Mouse (Mus musculus) kidney, adult 9 months (tissue): ENCODE measurements around the gene Prkar1b.

Source experiments
- DNase-seq: peaks from one replicate; pipeline ENCODE4 v3.0.0; 2022

The Prkar1b gene

DNA sequence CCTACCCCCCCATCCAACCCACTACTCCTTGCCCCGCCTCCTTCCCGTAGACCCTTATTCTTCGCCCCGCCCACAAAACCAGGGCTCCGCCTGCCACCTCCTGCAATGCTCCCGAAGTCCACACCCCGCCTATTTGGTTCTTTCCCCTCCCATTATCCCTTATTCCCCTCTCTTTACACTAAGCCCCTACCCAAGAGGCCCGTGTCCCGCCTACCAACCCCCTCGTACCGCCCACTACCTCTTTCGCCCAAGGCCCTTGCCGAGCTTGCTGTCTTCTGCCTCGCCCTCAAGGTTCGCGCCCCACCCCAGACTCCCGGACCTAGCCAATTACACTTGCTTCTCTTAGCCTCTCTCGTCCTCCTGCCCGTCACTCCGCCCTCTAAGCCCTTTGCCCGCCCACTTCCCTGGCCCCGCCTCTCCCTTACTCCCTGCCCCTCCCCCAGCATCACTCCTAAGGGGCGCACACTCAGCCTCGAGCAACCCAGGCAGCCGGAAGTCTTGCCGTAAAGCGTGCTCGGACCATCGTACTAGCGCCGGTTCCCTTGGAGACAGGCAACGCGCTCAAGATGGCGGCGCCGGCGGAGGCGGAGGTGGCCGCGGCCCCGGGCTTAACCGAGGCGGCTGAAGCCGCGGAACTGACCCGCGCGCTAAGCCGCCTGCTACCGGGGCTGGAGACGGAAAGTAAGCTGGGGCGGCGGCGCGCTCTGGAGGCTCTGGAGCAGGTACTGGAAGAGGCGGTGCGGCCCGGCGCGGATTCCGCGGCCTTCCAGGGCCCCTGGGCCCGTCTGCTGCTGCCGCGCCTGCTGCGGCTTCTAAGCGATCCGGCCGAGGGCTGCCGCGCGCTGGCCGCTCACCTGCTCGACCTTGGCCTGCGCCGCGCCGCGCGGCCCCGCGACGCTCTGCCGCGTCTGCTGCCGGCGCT, at the start of gene Prkar1b, which contains the start of gene Dnaaf5:
Prkar1b (minus strand) TSS at position 321 of the 922 bp plus-strand sequence.
Dnaaf5 (plus strand) TSS at position 543 of the 922 bp plus-strand sequence.
- peak; percentile 99 for DNase-seq

DNA sequence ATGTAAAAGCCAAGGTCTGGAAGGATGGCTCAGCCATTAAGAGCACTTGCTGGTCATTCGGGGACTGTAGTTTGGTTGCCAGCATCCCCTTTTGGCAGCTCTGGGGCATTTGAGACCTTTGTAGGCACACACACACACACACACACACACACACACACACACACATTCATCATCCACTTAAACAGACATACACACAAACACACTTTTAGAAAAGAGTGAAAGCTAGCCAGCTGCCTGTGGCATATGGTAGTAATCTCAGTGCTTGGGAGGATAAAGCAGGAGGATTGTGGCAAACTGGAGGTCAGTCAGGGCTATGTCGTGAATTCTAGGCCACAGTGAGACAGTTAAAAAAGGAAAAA, 49.8 kb upstream of the Prkar1b start:
- DNase-seq = no peak

DNA sequence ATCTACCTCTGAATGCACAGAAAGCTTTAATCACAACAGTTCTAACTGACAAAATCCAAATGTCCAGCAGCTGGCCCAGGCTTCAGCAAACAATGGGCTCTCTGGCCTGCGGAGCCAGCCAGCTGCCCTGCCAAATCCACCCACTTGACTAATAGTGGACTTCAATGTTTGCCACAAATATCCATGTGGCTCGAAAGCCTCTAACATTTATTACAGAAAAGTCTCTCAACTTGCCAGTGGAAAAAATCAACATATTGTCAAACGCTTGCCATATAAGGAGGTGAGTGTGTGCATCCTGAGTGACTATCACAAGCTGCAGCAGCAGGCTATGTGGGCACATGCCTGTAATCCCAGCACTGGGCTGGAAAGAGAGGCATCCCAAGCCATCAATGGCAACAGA, 49.0 kb upstream of the Prkar1b start:
- no peak for DNase-seq

DNA sequence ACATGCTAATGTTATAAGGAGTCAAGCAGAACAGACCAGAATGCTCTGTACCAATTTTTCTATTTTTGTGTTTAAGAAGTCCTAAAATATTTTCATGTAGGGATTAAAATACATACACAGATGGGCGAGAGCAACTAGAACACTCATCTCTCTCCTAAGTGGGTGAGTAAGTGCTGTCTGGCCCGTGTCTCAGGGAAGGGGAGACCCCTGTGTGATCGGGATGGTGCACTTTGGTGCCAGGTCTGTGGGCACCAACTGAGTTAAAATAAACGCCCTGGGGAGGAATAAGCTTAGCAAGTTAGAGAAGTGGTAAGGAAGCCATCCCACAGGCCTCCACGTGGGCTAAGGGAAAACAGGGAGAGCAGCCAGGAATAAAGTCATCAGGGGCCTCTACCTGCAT, 41.2 kb upstream of the Prkar1b start:
- DNase-seq = no peak

DNA sequence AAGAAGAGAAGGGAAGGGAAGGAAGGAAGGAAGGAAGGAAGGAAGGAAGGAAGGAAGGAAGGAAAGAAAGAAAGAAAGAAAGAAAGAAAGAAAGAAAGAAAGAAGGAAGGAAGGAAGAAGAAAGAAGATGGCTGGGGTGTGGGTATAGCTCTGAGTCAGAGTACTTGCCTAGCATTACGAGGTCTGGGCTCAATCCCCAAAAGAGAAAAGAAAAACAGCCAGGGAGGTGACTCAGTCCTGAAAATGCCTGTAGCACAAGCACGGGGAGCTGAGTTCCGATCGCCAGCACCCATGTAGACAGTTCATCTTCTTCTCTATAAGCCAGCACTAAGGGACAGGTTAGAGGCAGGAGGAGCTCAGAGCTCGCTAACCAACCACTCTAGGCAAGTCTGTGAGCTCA, 39.9 kb upstream of the Prkar1b start:
- no peak for DNase-seq

DNA sequence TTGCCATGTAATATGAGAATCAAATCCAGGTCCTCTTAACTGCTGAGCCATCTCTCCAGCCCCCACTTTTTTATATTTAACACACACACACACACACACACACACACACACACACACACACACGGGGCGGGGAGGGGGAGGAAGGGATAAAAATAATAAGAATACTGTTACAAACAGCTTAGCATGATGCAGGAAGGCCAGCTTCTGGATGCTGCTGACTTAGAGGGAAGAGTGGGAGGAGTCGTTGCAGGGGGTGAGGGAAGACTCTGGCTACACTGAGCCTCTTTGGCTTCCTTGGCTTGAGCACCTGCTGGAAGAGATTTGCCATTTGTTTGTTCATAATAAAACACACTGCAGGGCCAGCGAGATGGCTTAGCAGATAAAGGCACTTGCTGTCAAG, 35.1 kb upstream of the Prkar1b start:
- no peak for DNase-seq

DNA sequence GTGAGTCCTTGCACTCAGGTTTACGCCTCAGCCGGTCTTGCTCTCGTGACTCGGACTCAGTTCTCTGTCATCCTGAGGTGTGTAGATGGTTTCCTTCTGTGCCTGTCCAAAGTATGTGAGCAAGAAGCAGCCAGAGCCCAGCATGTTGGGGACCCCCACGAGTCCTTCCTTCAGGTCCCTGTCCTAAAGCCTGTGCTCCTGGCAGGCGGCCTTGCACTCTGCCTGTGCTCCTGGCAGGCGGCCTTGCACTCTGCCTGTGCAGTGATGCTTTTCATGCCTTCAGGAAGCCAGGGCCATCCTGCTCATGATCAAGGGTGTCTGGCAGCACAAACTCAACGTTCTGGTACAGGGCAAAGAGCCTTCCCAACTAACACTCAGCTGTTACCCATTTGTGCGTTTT, 33.8 kb upstream of the Prkar1b start:
- no peak for DNase-seq

DNA sequence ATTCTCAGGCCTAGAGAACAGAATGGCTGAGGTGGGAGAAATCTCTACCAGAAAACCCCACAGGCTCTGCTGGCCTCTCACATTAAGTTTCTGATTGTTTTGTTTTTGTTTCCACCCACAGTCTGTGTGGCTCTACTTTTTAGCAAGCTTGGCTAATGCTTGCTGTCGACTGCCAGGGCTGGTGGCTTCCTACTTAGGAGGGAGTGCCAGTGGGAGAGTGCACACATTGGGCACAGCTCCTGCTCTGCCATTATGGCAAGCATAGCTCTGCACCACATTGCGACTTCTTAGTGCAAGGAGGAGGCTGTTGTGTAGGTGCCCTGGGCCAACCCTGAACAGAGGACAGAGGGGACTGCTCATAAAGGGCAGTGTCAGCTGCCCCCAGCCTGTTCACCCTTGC, 33.3 kb upstream of the Prkar1b start:
- DNase-seq = no peak

DNA sequence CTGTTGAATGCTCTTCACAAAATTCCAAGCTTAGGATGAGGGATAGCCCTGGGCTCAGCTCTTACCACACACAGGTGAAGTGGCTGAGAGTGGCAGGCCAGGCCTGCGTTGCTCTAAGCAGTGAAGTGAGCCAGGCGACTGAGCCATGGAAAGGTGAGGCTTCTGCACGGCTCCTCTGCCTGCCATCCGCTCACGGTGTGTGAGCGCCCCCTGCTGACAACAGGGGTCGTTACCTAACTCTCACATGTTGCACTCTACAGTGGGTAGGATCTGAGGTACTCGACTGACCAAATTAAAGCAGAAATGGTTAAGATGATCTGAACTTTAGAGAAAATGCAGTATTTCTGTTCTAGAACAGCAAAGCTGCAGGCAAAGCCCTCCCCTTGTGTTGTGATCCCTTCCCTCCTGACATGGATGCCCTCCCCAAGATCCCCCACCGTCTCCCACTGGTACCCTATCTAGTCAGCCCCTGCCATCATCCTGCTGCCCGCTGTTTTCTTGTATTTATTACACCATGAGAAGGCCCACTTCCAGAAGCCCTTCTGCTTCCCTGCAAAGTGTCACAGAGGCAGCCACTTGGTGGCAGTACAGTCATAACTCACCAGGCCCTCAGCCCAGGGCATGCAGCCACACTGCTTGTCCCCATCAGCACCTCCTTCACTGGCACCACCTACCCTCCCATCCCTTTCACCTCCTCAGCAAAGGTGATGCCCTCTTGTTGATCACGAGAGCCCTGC, 29.3 kb upstream of the Prkar1b start:
- peak; percentile 67 for DNase-seq

DNA sequence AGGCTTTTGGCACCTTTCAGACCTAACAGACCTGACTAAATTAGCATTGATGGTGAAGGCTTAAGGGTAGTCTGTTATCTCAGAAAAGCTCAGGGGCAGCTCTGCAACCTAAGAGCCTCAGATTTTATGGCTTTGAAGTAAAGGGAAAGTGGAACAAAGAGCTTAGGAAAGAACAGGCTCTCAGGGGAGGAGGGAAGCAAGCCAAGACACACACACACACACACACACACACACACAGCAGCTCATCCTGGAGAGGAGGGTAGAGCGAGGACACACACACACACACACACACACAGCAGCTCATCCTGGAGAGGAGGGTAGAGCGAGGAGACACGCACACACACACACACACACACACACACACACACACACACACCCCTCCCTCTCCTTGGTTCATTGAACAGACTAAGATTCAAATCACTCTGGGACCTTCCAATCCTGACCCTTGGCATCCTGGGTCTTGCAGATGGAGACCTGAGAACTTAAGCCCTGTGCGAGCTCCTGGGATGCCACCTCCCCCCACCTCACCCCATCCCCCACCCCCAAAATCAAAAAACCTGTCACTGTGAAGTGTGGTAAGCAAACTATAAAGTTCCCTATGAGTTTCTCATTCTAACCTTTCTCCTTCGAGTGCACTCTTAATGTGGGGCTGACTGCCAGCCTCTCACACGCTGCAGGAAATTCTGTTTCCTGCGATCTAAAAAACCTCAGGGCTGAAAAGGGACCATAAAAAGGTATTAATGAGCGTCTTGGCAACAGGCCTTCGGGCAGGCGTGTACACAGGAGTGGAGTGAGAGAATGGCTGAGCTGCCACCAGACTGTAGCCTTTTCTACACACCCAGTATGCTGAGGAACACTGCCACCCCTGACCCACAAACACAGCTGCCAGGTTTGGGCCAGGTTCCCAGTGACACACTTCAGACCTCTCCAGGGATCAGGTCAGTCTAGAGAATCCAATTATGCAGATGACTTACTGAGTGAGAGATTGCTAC, 25.1 kb upstream of the Prkar1b start:
- peak; percentile 54 for DNase-seq

DNA sequence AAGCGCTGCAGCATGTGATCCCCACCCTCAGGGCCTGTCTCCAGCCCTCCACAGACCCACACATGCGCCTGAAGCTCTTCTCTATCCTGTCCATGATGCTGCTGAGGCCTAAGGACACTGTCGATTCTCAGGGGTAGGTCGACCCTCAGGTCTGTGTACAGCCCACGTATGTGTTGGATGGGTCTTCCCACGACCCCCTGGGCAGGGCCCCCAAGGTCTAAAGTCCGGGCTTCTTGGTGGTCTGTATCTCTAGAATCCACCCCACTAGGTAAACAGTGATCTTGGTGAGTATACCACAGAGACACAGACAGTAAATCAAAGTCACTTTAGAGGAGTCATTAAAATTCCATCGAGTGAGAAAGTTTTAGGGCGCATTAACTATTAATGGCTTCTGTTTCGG, 24.3 kb upstream of the Prkar1b start:
- DNase-seq = no peak

DNA sequence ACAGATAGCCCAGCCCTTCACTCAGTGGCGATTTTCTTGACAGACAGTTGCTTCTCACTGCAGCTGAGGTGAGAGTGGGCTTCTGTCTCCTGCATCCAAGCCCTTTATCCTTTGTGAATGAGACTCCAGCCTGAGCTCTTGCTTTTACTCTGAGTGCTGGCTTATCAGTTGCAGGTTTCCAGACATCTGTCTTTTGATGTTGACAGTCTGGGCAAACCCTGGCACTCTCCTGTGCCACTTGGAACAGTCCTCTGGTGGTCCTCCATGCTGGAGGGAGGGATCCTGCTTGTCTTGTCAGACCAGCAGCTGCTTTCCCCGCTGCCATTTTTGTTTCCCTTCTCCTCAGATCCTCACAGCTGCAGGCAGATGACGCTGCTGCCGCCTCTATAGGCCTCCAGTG, 22.1 kb upstream of the Prkar1b start:
- no peak for DNase-seq

DNA sequence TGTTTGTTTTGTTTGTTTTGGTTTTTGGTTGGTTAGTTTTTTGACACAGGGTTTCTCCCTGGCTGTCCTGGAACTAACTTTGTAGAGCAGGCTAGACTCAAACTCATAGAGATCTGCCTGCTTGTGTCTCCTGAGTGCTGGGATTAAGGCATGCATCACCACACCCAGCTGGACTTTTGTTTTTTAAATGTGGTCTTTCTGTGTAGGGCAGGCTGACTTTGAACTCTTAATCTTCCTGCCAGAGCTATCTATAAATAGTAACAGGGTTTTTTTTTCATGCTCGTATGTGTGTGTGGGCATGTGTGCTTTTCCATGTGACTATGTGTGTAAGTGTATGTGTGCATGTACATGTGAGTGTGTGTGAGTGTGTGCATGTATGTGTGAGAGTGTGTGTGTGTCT, 17.7 kb upstream of the Prkar1b start:
- DNase-seq = no peak

DNA sequence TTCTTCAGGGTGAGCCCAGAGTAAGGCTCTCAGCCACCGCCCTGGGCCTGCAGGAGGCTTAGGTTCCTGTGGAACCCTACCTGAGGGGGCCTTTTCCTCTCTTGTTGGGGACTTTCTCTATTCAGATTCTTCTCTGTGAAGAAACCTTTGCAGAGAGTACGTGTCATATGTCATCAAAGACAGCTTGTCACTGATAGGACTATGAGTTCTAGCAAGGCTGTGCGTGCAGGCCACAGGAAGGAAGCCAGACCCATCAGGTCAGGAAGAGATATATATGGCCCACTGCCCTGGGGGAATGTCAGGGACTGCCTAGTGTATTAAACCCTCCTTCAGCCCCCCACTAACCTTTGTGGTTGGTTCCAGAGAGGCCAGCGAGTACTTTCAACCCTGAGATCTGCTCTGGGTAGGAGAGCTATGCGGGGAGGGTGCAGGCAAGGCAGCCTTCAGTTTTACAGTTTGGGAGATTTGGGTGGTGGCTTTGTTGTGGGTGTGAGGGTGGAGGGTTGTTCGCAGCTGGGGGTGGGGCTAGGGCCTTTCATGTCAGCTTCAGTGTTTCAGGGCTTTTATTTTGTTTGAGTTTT, 17.1 kb upstream of the Prkar1b start:
- no peak for DNase-seq

DNA sequence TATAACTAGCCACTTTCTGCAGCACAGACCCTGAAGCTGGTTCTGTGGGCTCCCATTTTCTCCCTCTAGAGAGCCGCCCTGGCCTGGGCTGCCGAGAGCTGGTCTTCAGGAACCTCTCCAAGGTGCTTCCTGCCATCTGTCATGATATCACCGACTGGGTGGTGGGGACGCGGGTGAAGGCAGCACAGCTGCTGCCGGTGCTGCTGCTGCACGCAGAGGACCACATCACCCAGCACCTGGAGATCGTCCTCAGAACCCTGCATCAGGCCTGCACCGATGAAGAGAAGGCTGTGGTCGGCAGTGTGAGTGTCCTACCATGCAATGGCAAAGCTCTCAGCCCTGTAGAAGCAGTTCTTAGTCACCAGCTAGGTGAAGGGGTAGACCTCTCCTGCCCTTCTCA, 11.8 kb upstream of the Prkar1b start:
- no peak for DNase-seq

DNA sequence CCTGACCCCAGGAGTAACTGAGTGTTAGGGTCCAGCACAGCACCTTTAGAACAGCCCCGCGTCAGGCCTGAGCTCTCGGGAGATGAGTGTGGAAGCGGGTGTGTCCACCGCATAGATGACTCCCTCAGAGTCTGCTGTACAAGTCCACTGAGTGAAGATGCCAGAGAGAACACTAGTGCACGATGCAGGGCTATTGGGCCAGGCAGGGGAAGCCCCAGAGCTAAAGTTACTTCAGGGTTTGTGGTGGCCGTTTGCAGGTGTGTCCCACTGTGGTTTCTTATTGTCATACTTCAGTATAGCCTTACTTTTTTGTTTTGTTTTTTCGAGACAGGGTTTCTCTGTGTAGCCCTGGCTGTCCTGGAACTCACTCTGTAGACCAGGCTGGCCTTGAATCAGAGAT, 11.1 kb upstream of the Prkar1b start:
- DNase-seq = no peak

DNA sequence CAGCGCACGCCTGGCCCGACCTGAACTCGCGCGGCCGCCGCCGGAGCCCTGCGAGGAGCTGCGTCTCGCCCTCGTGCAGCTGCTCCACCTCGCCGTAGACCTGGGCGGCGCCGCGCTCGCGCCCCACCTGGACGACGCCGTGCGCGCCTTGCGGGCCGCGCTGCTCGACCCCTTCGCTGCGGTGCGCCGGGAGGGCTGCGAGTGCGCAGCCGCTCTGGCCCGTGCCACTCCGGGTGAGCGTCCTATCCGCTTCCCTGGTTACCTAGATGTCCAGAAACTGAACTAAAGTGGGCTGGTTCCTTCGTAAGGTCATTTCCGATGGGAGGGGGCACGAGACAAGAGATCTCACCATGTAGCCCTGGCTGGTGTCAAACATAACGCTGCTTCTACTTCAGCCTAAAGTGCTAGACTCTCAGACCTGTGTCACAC, 816 bp upstream of the Prkar1b start:
- no peak for DNase-seq

DNA sequence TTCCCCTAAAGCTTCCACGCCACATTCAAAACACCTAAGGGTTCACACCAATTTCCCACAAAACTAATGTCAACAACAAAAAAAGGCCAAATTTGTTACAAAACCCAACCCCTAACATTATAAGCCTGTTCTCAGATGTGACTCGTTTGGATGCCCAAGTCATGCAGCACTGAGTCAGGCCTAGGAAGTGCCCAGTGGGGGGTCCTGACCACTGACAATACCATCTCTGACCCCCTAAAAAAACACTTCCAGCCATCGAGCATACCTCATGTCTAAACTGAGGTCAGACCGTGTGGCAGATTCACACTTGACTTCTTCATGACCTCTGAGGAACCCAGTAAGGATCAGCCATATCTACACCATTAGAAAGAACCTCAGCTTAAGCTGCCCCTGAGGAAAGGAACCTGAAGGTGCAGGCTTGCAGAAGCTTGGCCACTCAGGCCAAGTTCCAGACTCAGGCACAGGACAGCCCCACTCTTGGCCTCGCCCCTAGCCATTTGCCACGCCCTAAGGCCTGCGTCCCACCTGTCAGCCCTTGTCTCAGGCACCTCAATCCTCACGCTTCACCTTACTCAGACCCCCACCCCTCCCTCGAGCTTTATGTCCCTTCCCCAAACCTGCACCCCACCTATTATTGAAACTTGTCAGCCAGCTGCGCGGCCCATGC, 662 bp downstream of the Prkar1b start:
- no peak for DNase-seq

DNA sequence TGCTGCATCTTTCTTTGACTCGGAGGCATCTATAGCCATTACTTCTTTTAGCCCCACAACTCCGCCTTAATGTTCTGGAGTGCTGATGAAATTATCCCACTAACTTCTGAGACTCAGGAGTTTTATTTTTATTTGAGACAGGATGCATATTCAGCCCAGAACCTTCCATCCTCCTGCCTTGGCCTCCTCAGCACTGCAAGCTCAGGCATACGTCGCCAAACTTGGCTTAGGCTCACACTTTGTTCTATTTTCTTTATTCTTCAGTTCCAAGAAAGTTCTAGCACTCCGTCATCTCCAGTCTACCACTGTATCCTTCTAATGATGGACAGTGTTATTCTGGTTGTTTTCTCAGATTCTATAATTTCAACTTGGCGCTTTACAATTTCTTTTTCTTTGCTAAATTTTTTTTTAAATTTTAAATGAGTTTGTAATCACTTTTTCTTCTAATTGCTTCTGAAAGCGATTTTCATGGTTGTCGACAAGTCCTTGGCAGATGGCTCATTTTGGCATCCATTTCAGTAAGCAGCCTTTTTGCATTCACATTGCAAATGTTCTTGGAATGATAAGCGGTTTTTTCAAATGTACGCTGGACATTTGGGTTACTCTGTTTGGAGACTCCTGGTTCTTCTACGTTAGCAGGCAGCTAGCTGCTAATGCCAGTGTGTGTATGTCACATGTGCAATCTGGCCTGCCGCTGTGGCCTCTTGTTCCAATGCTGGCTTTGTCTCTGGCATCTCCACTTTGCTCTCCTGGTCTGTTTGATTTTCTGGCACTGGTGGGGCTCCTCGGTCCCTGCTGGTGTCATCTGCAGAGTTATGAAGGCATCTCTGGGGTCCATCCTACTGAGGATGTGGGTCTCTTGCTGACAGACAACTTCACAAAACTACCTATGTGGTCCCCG, 2.4 kb downstream of the Prkar1b start:
- DNase-seq = no peak

DNA sequence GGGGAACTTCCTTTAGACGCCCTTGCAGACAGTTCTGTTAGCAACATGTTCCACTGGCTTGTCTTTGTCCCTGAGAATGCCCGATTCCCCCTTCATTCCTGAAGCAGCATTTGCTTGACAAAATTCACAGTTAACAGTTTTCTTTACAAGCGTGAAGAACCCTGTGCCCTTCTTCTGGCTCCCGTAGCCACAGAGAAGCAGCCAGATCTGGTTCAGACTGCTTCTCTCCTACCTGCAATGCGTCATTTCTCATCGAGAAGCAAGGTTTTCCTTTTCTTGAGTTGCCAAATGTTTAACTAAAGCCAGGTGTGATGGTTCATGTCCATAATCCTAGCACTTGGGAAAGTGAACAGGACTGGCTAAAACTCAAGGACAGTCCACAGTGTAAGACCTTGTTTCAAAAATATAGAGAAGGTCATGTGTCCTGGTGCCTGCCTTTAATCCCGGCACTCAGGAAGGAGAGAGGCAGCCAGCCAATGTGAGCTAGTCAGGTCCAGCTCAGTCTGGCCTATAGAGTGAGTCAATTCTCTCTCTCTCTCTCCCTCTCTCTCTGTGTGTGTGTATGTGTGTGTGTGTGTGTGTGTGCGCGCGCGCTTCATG, 3.2 kb downstream of the Prkar1b start:
- peak; percentile 56 for DNase-seq
